Comparison of ENCODE assay signal across 10 mouse cellular contexts in the genomic region with DNA sequence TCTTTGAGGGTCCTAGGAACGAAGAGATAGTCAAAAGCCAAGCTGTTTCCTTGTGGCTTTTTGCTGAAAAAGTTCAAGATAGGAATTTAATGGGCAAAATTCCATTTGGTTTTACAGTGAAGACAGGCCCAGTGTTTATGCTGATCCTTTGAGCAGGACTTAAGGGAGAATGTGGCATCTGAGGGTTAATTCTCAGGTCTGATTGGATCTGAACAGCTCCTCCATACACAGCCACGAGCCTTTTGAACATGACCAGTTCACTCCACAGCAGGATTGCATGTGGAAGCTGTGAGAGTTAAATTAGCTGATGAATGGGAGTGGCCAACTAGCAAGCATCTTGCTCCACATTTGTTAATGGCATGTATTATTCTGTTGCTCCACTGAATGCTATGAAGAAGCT.
A peak's percentile ranks its signal among the peaks of the same experiment; 100 is the strongest.
DNase-seq lines count a peak whose midpoint lies in the region; ATAC-seq and TF ChIP-seq lines count a peak whose summit lies in the region.
"Had no signal": no experiment of that assay in that cellular context is flagged by ENCODE, and none has a peak within 500 bp of the region (broad histone marks: within the 10 kb centered on the region; RNA-seq: fewer than 3 reads in every experiment).

No protein-coding gene starts in this region.

- H3K4me2 ChIP-seq in heart, embryonic 14.5 days (ENCODE audit: low read length), result peak overlapping the region; percentile 54
- peak overlapping the region; percentile 39; the same call in 1 of the 2 replicates for H3K4me2 ChIP-seq in embryonic facial prominence, embryonic 13.5 days
- H3K4me2 ChIP-seq in hindbrain, embryonic 16.5 days (ENCODE audit: low read length), result peak overlapping the region; percentile 37
- peak overlapping the region; percentile 37 for H3K4me2 ChIP-seq in midbrain, embryonic 15.5 days

- H3K36me3 ChIP-seq in heart, embryonic 14.5 days (ENCODE audit: control insufficient read depth, insufficient read depth, low read length), result no peaks in the 10 kb centered on the region
- no peaks in the 10 kb centered on the region for H3K36me3 ChIP-seq in heart, adult 2 months (ENCODE audit: control insufficient read depth, insufficient read depth, low read length)
- no peaks in the 10 kb centered on the region for H3K36me3 ChIP-seq in embryonic facial prominence, embryonic 13.5 days
- no peaks in the 10 kb centered on the region for H3K36me3 ChIP-seq in hindbrain, embryonic 16.5 days (ENCODE audit: control insufficient read depth, insufficient read depth, low read length)
- no peaks in the 10 kb centered on the region for H3K36me3 ChIP-seq in midbrain, embryonic 15.5 days (replicated peaks)

- WGBS in heart, embryonic 14.5 days, result 10% methylated on average over 2 of the region's 2 CpGs
- 26% methylated on average over 2 of the region's 2 CpGs for WGBS in heart, adult 2 months
- WGBS in embryonic facial prominence, embryonic 13.5 days, result 12% methylated on average over 2 of the region's 2 CpGs
- 17% methylated on average over 2 of the region's 2 CpGs for WGBS in hindbrain, embryonic 16.5 days
- 13% methylated on average over 2 of the region's 2 CpGs for WGBS in midbrain, embryonic 15.5 days

- DNase-seq in heart, adult 2 months, result no peak
- DNase-seq in gastrocnemius, postnatal 25 days, result no peak
- DNase-seq in spleen, postnatal 36 days (ENCODE audit: low spot score in 2 of 2), result no peak
- DNase-seq: lung, adult 18-20 months; thymus, adult 2 months had no signal

- H3K4me3 ChIP-seq in heart, embryonic 14.5 days (ENCODE audit: control insufficient read depth in 1 of 2, insufficient read depth in 1 of 2, low read depth in 1 of 2, low read length in 2 of 2), result no peak overlapping the region
- H3K4me3 ChIP-seq in heart, adult 2 months, result no peak overlapping the region
- no peak overlapping the region for H3K4me3 ChIP-seq in embryonic facial prominence, embryonic 13.5 days
- H3K4me3 ChIP-seq in hindbrain, embryonic 16.5 days (ENCODE audit: low read length), result no peak overlapping the region
- H3K4me3 ChIP-seq in midbrain, embryonic 15.5 days, result no peak overlapping the region

- no peaks in the 10 kb centered on the region for H3K79me2 ChIP-seq in heart, adult 2 months (replicated peaks; ENCODE audit: control insufficient read depth, insufficient read depth, low read length)

- no peak overlapping the region for H3K27ac ChIP-seq in heart, embryonic 14.5 days (replicated peaks in 1 of 2; ENCODE audit: control insufficient read depth in 1 of 2, insufficient read depth in 1 of 2, low read depth in 2 of 2, low read length in 2 of 2)
- no peak overlapping the region for H3K27ac ChIP-seq in heart, adult 2 months
- 0 out of 2 replicates have a peak overlapping the region, but pooled peaks have one; percentile 28 for H3K27ac ChIP-seq in embryonic facial prominence, embryonic 13.5 days
- no peak overlapping the region for H3K27ac ChIP-seq in hindbrain, embryonic 16.5 days (ENCODE audit: low read depth, low read length)
- no peak overlapping the region for H3K27ac ChIP-seq in midbrain, embryonic 15.5 days

- intact Hi-C loops in heart, adult 2 months (cut with DNase I), result no loop called here

- no peak for TF ChIP-seq EP300 in heart, adult 2 months (IDR thresholded peaks at IDR 0.05; ENCODE audit: insufficient read depth, low read depth, low read length)

- no peak for ATAC-seq in heart, embryonic 14.5 days (ENCODE audit: insufficient number of reproducible peaks, insufficient read depth, low FRiP score, low read depth)
- no peak for ATAC-seq in embryonic facial prominence, embryonic 13.5 days (ENCODE audit: insufficient number of reproducible peaks, insufficient read depth, low FRiP score, low TSS enrichment, low read depth)
- ATAC-seq in hindbrain, embryonic 16.5 days, result no peak
- ATAC-seq in midbrain, embryonic 15.5 days (replicated peaks), result no peak
- ATAC-seq in megakaryocyte-erythroid progenitor cell, adult 5-6 weeks (replicated peaks; ENCODE audit: low FRiP score, low TSS enrichment, poor library complexity, severe bottlenecking), result no peak

- H3K27me3 ChIP-seq in heart, embryonic 14.5 days (ENCODE audit: control insufficient read depth, insufficient read depth, low read length), result no peaks in the 10 kb centered on the region
- H3K27me3 ChIP-seq in heart, adult 2 months (ENCODE audit: control insufficient read depth, insufficient read depth, low read length), result no peaks in the 10 kb centered on the region
- no peaks in the 10 kb centered on the region for H3K27me3 ChIP-seq in embryonic facial prominence, embryonic 13.5 days
- no peaks in the 10 kb centered on the region for H3K27me3 ChIP-seq in hindbrain, embryonic 16.5 days (replicated peaks; ENCODE audit: control insufficient read depth, insufficient read depth, low read length)
- H3K27me3 ChIP-seq in midbrain, embryonic 15.5 days (replicated peaks), result no peaks in the 10 kb centered on the region

- 0 out of 2 replicates have a peak, but pooled peaks cover 7% of the 10 kb centered on the region for H3K9me3 ChIP-seq in heart, embryonic 14.5 days (ENCODE audit: control insufficient read depth, low read length)
- H3K9me3 ChIP-seq in embryonic facial prominence, embryonic 13.5 days, result 0 out of 2 replicates have a peak, but pooled peaks cover 4% of the 10 kb centered on the region
- H3K9me3 ChIP-seq in hindbrain, embryonic 16.5 days (ENCODE audit: control insufficient read depth, low read length), result 0 out of 2 replicates have a peak, but pooled peaks cover 3% of the 10 kb centered on the region
- H3K9me3 ChIP-seq in midbrain, embryonic 15.5 days, result no peaks in the 10 kb centered on the region

- peaks cover 6 to 9% of the 10 kb centered on the region in 2 experiments for H3K4me1 ChIP-seq in heart, embryonic 14.5 days (ENCODE audit: control insufficient read depth in 2 of 2, insufficient read depth in 2 of 2, low read length in 2 of 2)
- H3K4me1 ChIP-seq in heart, adult 2 months (ENCODE audit: control insufficient read depth, insufficient read depth, low read length), result no peaks in the 10 kb centered on the region
- H3K4me1 ChIP-seq in embryonic facial prominence, embryonic 13.5 days, result peaks cover 16% of the 10 kb centered on the region
- H3K4me1 ChIP-seq in hindbrain, embryonic 16.5 days (ENCODE audit: control insufficient read depth, insufficient read depth, low read depth, low read length), result no peaks in the 10 kb centered on the region
- peaks cover 7% of the 10 kb centered on the region for H3K4me1 ChIP-seq in midbrain, embryonic 15.5 days

- TF ChIP-seq POLR2A in heart, adult 2 months (IDR thresholded peaks at IDR 0.05; ENCODE audit: insufficient read depth, low read depth, low read length), result no peak

- no peak for TF ChIP-seq CTCF in heart, adult 2 months (IDR thresholded peaks at IDR 0.05)

- no peak overlapping the region for H3K9ac ChIP-seq in heart, embryonic 14.5 days (ENCODE audit: low read length)
- H3K9ac ChIP-seq in heart, adult 2 months (ENCODE audit: low read depth, low read length), result no peak overlapping the region
- H3K9ac ChIP-seq in embryonic facial prominence, embryonic 13.5 days, result no peak overlapping the region
- no peak overlapping the region for H3K9ac ChIP-seq in hindbrain, embryonic 16.5 days (ENCODE audit: low read depth, low read length)
- H3K9ac ChIP-seq in midbrain, embryonic 15.5 days, result no peak overlapping the region
